Mouse (Mus musculus) urinary bladder, postnatal 10 days (tissue): Measurements from ENCODE around the gene Tmigd3.

Experiments used
- DNase-seq: peaks from one replicate; pipeline ENCODE4 v3.0.0; 2022; ENCODE audit warnings: low spot score

Tmigd3 gene

GRCm38 (mm10) chr3:105870558-105870957 lies at the start of gene Tmigd3, which contains the start of gene Adora3:
Gene Tmigd3, plus strand, starts transcription at chr3:105870903.
Gene Adora3, plus strand, starts transcription at chr3:105870858.
- DNase-seq, result no peak

GRCm38 (mm10) chr3:105821504-105821903 lies 49.2 kb upstream of the Tmigd3 start:
- DNase-seq, result no peak

- no peak for DNase-seq
Observed at GRCm38 (mm10) chr3:105823609-105824008, 47.1 kb upstream of the Tmigd3 start.

GRCm38 (mm10) chr3:105824103-105824502 lies 46.6 kb upstream of the Tmigd3 start:
- DNase-seq, result no peak

GRCm38 (mm10) chr3:105824704-105825103 lies 46.0 kb upstream of the Tmigd3 start:
- DNase-seq, result no peak

DNA sequence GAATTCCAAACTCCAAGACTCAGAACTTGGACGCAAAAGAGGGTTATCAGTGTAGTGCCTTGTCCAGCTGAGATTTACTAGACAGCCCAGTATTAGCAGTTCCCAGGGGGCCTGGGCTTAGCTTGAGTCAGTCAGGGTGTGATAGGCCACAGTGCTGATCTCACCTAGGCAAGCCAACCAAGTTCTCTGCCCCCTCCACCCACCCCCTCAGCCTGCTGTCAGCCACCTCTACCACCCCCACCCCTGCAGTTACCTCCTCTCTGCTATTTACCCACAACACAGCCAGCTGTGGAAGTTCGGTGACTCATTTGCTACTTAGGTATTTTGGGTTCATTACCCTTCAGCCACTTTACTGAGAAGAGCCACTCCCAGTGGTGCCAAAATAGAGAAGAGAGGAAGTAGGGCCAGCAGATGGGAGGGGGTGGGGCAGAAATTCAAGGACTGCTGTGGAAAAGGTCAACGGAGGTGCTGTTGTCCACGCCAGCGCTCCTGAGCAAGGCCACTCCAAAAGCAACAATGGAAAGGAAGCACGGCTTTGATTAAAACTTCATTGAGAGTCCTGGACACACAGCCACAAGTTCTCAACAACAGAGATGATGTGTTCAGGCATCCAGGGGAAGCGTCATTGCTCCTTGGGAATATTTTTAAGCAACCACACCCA lies 45.1 kb upstream of the Tmigd3 start:
- no peak for DNase-seq

- no peak for DNase-seq
Observed at GRCm38 (mm10) chr3:105831584-105831983, 39.1 kb upstream of the Tmigd3 start.

- no peak for DNase-seq
Observed at GRCm38 (mm10) chr3:105835875-105836274, 34.8 kb upstream of the Tmigd3 start.

GRCm38 (mm10) chr3:105836883-105837282 lies 33.8 kb upstream of the Tmigd3 start:
- no peak for DNase-seq

DNA sequence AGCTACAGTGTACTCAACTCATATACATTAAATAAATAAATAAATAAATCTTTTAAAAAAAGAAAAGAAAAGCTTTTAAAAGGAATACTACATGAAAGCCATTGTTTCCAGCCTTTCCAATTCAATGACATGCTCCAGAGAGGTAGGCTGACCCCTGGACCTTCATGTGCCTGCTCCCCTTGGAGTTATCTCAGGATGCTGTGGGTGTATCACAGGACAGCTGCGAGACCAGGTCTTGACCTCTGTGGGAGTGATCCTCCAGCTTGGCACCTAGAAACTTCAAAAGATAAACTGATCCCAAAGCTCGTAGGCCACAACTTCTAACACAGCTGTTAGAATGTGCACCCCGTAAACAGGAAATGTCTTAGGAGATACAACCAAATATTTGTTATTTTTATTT lies 32.0 kb upstream of the Tmigd3 start:
- no peak for DNase-seq

DNA sequence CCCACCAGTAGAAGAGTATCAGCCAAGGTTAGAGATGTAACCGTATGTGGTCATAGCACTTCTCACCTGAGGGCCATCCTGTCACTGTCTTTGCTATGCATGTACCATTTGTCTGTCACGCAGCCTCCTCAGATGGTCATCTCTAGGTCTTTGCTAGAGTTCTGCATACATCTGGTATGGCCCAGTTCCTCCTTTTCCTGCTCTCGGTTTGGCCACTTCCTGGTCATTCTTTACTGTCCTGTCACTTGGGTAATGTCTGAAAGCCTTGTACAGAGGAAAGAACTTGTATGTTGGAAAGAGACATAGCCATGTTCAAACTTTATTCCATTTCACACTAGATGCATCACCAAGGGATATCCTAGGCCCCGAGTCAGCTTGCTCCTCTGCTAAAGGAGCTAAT lies 30.9 kb upstream of the Tmigd3 start:
- no peak for DNase-seq

DNA sequence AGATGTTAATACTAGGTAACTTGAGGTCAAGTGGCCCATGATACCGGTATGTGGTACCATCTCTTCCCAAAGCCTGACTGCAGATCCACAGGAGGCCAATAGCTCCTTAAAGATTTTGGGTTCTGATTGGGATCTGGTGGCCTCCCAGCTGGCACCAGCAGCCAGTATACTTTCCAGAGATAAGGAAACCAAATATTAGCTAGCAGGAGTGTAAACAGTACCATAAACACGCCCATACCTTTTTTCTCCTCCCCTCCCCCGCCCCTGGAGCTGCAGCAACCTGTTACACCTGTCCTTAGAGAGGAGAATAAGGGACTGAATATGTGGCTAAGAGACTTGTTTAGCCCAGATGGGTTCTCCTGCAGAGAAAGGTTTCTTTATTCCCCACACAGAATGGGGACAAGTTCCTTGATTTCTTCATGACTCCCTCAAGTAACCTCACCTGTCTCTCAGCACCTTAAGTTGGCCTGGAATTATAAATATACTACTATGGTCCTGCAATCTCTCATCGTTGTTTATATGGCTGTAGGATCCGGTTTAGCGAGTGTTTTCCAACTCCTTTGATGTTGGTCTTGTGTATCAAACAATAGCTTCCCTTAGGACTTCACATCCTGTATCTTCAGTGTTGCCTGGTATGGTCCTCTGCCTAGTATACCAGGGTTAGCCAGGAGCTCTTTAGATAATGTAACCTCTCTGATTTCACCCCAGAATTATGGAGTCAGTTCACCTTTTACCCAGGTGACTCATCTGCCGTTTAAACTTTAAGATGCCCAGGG lies 24.2 kb upstream of the Tmigd3 start:
- no peak for DNase-seq

DNA sequence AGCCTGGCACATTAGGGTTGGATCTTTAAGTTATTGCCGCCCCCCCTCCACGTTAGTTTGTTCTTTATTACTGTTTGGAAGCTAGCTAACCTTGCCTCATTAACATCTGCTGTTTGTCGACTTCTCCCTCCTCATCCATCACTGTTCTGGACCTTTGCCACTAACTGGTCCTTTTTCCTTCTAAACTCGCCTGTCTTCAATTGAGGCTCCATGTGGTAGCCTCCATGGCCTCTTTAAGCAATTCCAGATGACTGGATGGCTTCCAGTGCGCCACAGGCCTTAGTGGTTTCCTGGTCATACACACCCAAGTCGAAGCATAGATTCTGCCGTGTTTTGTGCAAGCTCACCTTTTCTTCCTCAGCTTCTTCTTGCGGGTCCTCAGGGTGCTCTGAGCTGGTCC lies 16.9 kb upstream of the Tmigd3 start:
- no peak for DNase-seq

DNA sequence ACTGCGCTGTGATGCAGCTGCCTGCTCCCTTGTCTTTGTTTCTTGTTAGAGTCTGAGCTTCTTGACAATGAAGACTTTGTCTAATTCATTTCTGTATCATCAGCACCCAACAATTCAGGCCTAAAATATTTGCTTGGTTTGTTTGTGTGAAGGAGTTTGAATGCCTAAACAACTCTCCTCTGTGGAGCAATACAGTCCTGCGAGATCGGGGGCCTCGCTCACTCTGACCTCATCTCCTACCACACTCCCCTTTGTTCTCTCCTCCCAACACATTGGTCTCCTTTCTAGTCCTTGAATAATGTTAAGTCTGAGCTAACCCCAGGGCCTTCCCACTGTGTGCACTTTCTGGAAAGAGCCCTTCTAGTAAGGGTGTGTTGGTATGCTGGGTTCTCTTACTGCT lies 15.9 kb upstream of the Tmigd3 start:
- no peak for DNase-seq

GRCm38 (mm10) chr3:105857513-105857912 lies 13.2 kb upstream of the Tmigd3 start:
- no peak for DNase-seq

- DNase-seq, result no peak
Observed at GRCm38 (mm10) chr3:105861747-105862366, 8.8 kb upstream of the Tmigd3 start.

- DNase-seq, result no peak
Observed at GRCm38 (mm10) chr3:105864123-105864522, 6.6 kb upstream of the Tmigd3 start.

GRCm38 (mm10) chr3:105865122-105865521 lies 5.6 kb upstream of the Tmigd3 start:
- no peak for DNase-seq

DNA sequence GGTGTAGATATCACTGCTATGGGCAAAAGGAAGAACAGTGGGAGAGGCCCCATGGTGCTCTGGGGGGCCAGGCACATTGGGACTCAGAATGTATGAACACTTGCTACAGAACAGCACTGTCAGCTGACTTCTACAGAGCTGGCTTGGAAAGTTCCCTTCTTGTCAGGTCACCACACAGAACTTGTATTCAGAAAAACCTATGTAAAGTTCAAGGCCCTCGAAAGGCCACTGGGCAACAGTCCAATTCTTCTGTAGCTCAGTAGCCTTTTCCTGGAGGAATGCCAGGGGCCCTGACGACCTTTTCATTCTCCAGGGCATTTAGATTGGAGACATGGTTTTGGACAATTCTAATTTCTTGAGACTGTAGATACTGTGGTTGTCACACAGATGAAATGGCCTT lies 2.6 kb upstream of the Tmigd3 start:
- no peak for DNase-seq

GRCm38 (mm10) chr3:105872034-105872433 lies 1.3 kb downstream of the Tmigd3 start:
- no peak for DNase-seq

DNA sequence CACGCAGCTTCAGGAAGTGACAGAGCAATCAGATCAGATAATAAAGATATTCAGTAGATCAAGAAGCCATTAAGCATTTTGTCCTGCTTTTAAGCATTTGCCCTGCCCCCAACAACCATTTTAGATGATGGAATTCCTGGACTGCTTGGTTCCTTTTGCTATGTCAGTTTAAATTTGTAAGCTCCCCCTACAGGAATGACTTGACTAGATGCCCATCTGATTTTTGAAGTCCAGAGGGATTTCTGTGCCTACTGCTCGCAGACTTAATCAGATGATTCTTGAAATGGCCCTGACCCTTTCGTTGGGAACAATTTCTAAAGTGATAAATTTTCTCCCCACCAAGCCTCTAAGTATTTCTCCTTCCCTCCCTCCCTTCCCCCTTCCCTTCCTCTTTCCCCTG lies 1.9 kb downstream of the Tmigd3 start:
- DNase-seq, result no peak

- no peak for DNase-seq
Observed at GRCm38 (mm10) chr3:105873451-105874445, 3.0 kb downstream of the Tmigd3 start.
